Mouse (Mus musculus) spleen, adult 12 weeks (tissue): ENCODE results near the gene Nfkbie.

Experiments used
- DNase-seq: peaks from one replicate; pipeline ENCODE4 v3.0.0; 2022; ENCODE audit warnings: low spot score

Nfkbie gene

GRCm38 (mm10) chr17:45582715-45583355, 27.3 kb downstream of the Nfkbie start:
- DNase-seq: no peak

GRCm38 (mm10) chr17:45584096-45584896, 28.8 kb downstream of the Nfkbie start:
- DNase-seq: no peak

- DNase-seq: peak; percentile 50
These were observed 29.6 kb downstream of the Nfkbie start for GRCm38 (mm10) chr17:45584939-45585678.

GRCm38 (mm10) chr17:45585725-45586448, 30.4 kb downstream of the Nfkbie start:
- DNase-seq: no peak

- DNase-seq: no peak
These were observed 30.9 kb downstream of the Nfkbie start for GRCm38 (mm10) chr17:45586449-45586837.

- no peak for DNase-seq
These were observed 32.9 kb downstream of the Nfkbie start for GRCm38 (mm10) chr17:45588370-45588769.

- no peak for DNase-seq
These were observed 33.7 kb downstream of the Nfkbie start for GRCm38 (mm10) chr17:45589236-45589635.

GRCm38 (mm10) chr17:45589844-45590243, 34.3 kb downstream of the Nfkbie start:
- no peak for DNase-seq

- no peak for DNase-seq
These were observed 34.9 kb downstream of the Nfkbie start for GRCm38 (mm10) chr17:45590410-45590809.

- peak; percentile 0 for DNase-seq
These were observed 36.5 kb downstream of the Nfkbie start for GRCm38 (mm10) chr17:45591701-45592605.

- DNase-seq: no peak
These were observed 37.3 kb downstream of the Nfkbie start for GRCm38 (mm10) chr17:45592606-45593431.

GRCm38 (mm10) chr17:45593479-45593878, 38.0 kb downstream of the Nfkbie start:
- DNase-seq: peak; percentile 59

GRCm38 (mm10) chr17:45594195-45594594, 38.7 kb downstream of the Nfkbie start:
- no peak for DNase-seq

GRCm38 (mm10) chr17:45594881-45595735, 39.6 kb downstream of the Nfkbie start:
- peak; percentile 67 for DNase-seq

- no peak for DNase-seq
These were observed 40.4 kb downstream of the Nfkbie start for GRCm38 (mm10) chr17:45595736-45596390.

- peak; percentile 51 for DNase-seq
These were observed 41.3 kb downstream of the Nfkbie start for GRCm38 (mm10) chr17:45596631-45597396.

GRCm38 (mm10) chr17:45597787-45598186, 42.3 kb downstream of the Nfkbie start:
- DNase-seq: no peak

GRCm38 (mm10) chr17:45598376-45598775, 42.9 kb downstream of the Nfkbie start:
- no peak for DNase-seq
